Mouse (Mus musculus): ENCODE results near the gene Tlx1. TPM values are rescaled to one million over a fixed set of nuclear protein-coding genes. Genes with fewer than 3 reads are reported as not detected.

Tlx1 gene
- polyA plus RNA-seq, 1 experiment from 2014 or later = not detected

DNA sequence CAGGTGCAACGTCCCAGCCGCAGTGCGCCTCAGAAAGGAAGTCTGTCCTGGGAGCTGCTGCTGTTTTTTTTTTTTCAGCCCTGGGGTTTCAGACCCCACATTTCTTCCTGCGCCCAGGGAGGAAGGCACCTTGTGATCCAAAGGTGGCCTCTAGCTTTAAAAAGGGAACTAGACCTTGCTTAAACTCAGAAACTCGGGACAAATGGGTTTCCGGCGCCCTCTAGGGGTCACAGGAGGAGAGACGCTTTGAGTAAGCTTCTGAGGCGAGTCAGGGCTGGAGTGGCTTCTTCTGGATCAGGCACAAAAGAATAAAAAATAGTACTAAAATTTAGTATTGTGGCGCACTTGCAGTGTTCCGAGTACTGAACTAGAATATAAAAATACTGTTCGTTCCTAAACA lies 10.6 kb downstream of the Tlx1 start:
- ATAC-seq (ENCODE audit: low FRiP score, low TSS enrichment) (no peak), DNase-seq (peak; percentile 88)
- Histone ChIP-seq H3K36me3 (ENCODE audit: control insufficient read depth, insufficient read depth, low read length) (no peaks in the 10 kb centered on the region), H3K9me3 (ENCODE audit: control insufficient read depth, low read length) (no peaks in the 10 kb centered on the region), H3K27me3 (ENCODE audit: control insufficient read depth, insufficient read depth, low read length) (peaks cover 95% of the 10 kb centered on the region), H3K9ac (replicated peaks; ENCODE audit: low read length) (no peak overlapping the region), H3K4me2 (ENCODE audit: low read length) (no peak overlapping the region), H3K4me1 (ENCODE audit: control insufficient read depth, insufficient read depth, low read length) (no peaks in the 10 kb centered on the region), H3K27ac (replicated peaks; ENCODE audit: low read depth, low read length) (no peak overlapping the region), H3K4me3 (replicated peaks; ENCODE audit: low read depth, low read length) (no peak overlapping the region)
- WGBS = 1% methylated on average over 12 of the region's 12 CpGs

DNA sequence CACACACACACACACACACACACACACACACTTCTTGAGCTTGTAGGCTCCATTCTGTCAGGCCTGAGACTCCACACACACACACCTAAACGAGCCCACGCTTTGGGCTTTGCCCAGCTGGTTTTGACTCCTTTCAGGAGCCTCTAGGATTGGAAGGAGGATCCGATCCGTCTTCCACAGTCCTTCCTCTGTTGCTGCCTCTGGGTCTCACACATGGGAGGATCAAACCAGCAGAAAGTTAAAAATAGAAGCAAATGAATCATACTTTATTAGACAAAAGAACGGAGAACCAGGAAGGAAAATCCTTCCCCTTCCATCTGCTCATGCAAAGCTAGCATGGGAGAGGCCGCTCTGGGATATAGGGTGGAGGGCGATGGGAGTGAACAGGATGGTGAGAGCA lies 11.7 kb downstream of the Tlx1 start:
- H3K4me3 ChIP-seq (replicated peaks; ENCODE audit: low read depth, low read length) = no peak overlapping the region
- WGBS = 50% methylated on average over 7 of the region's 7 CpGs
- H3K36me3 ChIP-seq (ENCODE audit: control insufficient read depth, insufficient read depth, low read length) = no peaks in the 10 kb centered on the region
- no peaks in the 10 kb centered on the region for H3K9me3 ChIP-seq (ENCODE audit: control insufficient read depth, low read length)
- DNase-seq (no peak), ATAC-seq (ENCODE audit: low FRiP score, low TSS enrichment) (no peak)
- H3K27me3 ChIP-seq (ENCODE audit: control insufficient read depth, insufficient read depth, low read length) = peaks cover 92% of the 10 kb centered on the region
- no peak overlapping the region for H3K4me2 ChIP-seq (ENCODE audit: low read length)
- no peak overlapping the region for H3K27ac ChIP-seq (replicated peaks; ENCODE audit: low read depth, low read length)
- H3K9ac ChIP-seq (replicated peaks; ENCODE audit: low read length) = no peak overlapping the region
- no peaks in the 10 kb centered on the region for H3K4me1 ChIP-seq (ENCODE audit: control insufficient read depth, insufficient read depth, low read length)

DNA sequence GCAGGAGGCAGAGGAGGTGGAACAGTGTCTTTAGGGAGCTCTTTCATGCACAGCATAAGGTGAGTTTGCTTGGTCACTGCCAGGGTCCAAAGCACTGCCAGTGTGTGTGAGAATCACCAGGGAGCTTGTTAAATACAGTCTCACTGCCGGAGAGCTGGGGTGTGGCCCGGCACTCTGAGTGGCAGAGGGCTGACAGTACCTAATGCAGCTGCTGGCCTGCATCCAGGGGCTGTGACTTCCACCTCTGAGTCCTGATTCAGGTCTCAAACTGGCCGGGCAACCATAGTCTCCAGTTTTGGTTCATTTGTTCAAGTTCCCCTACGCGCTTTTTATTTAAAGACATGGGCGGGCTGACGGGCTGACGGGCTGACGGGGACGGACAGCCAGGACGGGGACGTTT lies 12.4 kb downstream of the Tlx1 start:
- H3K9me3 ChIP-seq (ENCODE audit: control insufficient read depth, low read length) = no peaks in the 10 kb centered on the region
- H3K27ac ChIP-seq (replicated peaks; ENCODE audit: low read depth, low read length) = no peak overlapping the region
- H3K9ac ChIP-seq (replicated peaks; ENCODE audit: low read length) = no peak overlapping the region
- no peaks in the 10 kb centered on the region for H3K4me1 ChIP-seq (ENCODE audit: control insufficient read depth, insufficient read depth, low read length)
- peaks cover 91% of the 10 kb centered on the region for H3K27me3 ChIP-seq (ENCODE audit: control insufficient read depth, insufficient read depth, low read length)
- no peak overlapping the region for H3K4me2 ChIP-seq (ENCODE audit: low read length)
- ATAC-seq (ENCODE audit: low FRiP score, low TSS enrichment) = no peak
- H3K4me3 ChIP-seq (replicated peaks; ENCODE audit: low read depth, low read length) = no peak overlapping the region
- WGBS = 4% methylated on average over 12 of the region's 12 CpGs
- DNase-seq = no peak
- H3K36me3 ChIP-seq (ENCODE audit: control insufficient read depth, insufficient read depth, low read length) = no peaks in the 10 kb centered on the region

DNA sequence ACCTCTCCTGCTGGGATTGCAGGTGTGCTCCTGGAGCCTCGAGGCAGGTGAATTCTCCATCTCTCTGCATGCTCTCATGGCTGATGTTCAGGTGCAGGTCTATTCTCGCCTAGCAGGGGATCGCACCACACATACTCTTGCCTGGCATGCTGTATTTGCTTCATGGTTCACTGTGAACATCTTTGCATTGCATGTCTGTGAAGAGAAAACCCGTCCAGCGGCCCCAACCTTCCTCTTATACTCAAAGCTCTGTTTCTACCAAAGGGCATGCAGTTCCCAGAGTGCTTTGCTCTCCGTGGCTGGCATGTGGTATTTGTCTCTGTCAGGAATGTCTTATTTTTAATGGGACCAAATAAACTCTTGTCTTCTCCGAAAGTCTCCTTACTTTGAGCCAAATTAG lies 20.0 kb downstream of the Tlx1 start:
- Histone ChIP-seq H3K27ac (replicated peaks; ENCODE audit: low read depth, low read length) (no peak overlapping the region), H3K4me1 (ENCODE audit: control insufficient read depth, insufficient read depth, low read length) (no peaks in the 10 kb centered on the region), H3K36me3 (ENCODE audit: control insufficient read depth, insufficient read depth, low read length) (no peaks in the 10 kb centered on the region), H3K4me3 (replicated peaks; ENCODE audit: low read depth, low read length) (no peak overlapping the region), H3K9me3 (ENCODE audit: control insufficient read depth, low read length) (no peaks in the 10 kb centered on the region), H3K9ac (replicated peaks; ENCODE audit: low read length) (no peak overlapping the region), H3K27me3 (ENCODE audit: control insufficient read depth, insufficient read depth, low read length) (peaks cover 26% of the 10 kb centered on the region), H3K4me2 (ENCODE audit: low read length) (no peak overlapping the region)
- 79% methylated on average over 7 of the region's 7 CpGs for WGBS
- DNase-seq = no peak
- no peak for ATAC-seq (ENCODE audit: low FRiP score, low TSS enrichment)

DNA sequence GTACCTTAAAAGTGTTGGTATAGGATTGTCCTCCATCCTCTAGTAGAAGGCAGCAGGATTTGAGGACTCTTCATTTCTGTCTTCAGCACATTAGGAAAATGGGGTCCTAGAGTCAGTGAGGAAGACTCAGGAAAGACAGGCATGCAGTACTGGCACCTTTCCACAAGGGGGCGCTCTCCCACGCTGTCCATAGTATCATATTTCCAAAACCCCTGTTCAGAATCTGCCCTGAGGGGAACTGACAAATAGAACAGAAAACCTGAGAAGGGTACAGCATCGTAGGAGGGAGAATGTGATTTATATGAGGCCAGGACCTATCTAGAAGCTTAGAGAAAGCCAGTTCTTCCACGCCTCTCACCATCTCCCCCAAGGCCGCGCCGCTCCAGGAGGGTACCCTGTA lies 24.3 kb downstream of the Tlx1 start:
- Histone ChIP-seq H3K4me3 (replicated peaks; ENCODE audit: low read depth, low read length) (no peak overlapping the region), H3K27me3 (ENCODE audit: control insufficient read depth, insufficient read depth, low read length) (no peaks in the 10 kb centered on the region; the same call in 1 of the 2 replicates), H3K27ac (replicated peaks; ENCODE audit: low read depth, low read length) (no peak overlapping the region), H3K4me1 (ENCODE audit: control insufficient read depth, insufficient read depth, low read length) (no peaks in the 10 kb centered on the region), H3K9ac (replicated peaks; ENCODE audit: low read length) (no peak overlapping the region), H3K9me3 (ENCODE audit: control insufficient read depth, low read length) (no peaks in the 10 kb centered on the region), H3K4me2 (ENCODE audit: low read length) (no peak overlapping the region), H3K36me3 (ENCODE audit: control insufficient read depth, insufficient read depth, low read length) (no peaks in the 10 kb centered on the region)
- WGBS = 61% methylated on average over 7 of the region's 7 CpGs
- no peak for DNase-seq
- ATAC-seq (ENCODE audit: low FRiP score, low TSS enrichment) = no peak

DNA sequence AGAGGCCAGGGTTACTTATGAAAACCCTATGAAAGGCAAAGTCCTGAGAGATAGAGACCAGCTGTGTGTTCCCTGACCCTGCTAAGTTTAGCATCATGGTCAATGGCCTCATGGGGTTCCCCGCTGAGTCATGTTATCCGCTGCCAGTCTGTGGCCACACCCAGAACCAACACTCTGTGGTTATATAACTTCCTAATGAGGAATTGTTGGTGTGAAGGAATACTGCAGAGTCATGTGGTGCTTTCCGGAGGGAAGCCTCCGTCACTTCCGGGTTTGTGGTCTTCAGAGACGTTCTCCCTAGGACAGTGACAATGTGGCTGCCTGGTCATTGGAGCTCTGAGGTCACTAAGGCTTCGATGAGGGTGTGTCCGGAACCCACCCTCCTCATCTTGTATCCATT lies 25.8 kb downstream of the Tlx1 start:
- no peak overlapping the region for H3K4me3 ChIP-seq (replicated peaks; ENCODE audit: low read depth, low read length)
- no peaks in the 10 kb centered on the region for H3K4me1 ChIP-seq (ENCODE audit: control insufficient read depth, insufficient read depth, low read length)
- WGBS = 80% methylated on average over 8 of the region's 8 CpGs
- no peaks in the 10 kb centered on the region for H3K9me3 ChIP-seq (ENCODE audit: control insufficient read depth, low read length)
- no peak for ATAC-seq (ENCODE audit: low FRiP score, low TSS enrichment)
- H3K9ac ChIP-seq (replicated peaks; ENCODE audit: low read length) = no peak overlapping the region
- no peaks in the 10 kb centered on the region; the same call in 1 of the 2 replicates for H3K27me3 ChIP-seq (ENCODE audit: control insufficient read depth, insufficient read depth, low read length)
- no peaks in the 10 kb centered on the region for H3K36me3 ChIP-seq (ENCODE audit: control insufficient read depth, insufficient read depth, low read length)
- DNase-seq = no peak
- H3K4me2 ChIP-seq (ENCODE audit: low read length) = no peak overlapping the region
- H3K27ac ChIP-seq (replicated peaks; ENCODE audit: low read depth, low read length) = no peak overlapping the region

DNA sequence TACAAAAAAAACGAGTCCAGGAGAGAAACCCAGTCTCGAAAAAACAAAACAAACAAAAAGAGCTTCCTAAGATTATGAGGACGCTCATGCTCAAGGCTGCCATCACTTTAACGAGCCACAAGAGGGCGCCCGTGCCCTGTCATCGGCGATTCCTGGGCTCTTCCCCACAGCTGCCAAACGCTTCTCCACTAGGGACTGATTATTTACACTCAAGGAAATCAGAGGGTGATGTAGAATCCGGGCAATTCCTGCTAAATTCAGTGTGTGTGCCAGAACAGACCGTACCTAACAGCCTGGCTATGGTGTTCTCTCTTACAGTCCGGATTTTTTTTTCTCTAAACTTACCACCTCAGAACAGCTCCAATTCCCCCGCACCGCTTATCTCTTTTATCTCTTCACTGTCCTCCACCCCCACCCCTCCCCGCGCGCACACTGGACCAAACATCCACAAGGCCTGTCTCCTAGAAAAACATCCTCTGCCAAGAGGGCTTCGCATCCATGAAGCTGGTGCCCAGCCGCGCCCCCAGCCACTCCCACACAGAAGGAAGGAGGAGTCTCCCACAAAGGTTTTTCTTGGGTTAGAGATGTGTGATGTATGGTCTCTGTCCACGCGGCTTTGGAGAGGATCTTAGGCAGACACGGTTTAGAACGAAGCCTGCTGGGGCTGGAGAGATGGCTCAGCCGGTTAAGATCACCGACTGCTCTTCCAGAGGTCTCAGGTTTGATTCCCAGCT lies 26.7 kb downstream of the Tlx1 start:
- DNase-seq (peak; percentile 91), ATAC-seq (ENCODE audit: low FRiP score, low TSS enrichment) (no peak; the same call in 1 of the 2 replicates)
- H3K4me2 ChIP-seq (ENCODE audit: low read length) = peak overlapping the region; percentile 37
- H3K4me1 ChIP-seq (ENCODE audit: control insufficient read depth, insufficient read depth, low read length) = no peaks in the 10 kb centered on the region
- no peaks in the 10 kb centered on the region for H3K9me3 ChIP-seq (ENCODE audit: control insufficient read depth, low read length)
- 23% methylated on average over 26 of the region's 26 CpGs for WGBS
- H3K27me3 ChIP-seq (ENCODE audit: control insufficient read depth, insufficient read depth, low read length) = no peaks in the 10 kb centered on the region; the same call in 1 of the 2 replicates
- no peaks in the 10 kb centered on the region for H3K36me3 ChIP-seq (ENCODE audit: control insufficient read depth, insufficient read depth, low read length)
- no peak overlapping the region for H3K4me3 ChIP-seq (replicated peaks; ENCODE audit: low read depth, low read length)
- H3K9ac ChIP-seq (replicated peaks; ENCODE audit: low read length) = no peak overlapping the region; the same call in 1 of the 2 replicates
- H3K27ac ChIP-seq (replicated peaks; ENCODE audit: low read depth, low read length) = no peak overlapping the region

DNA sequence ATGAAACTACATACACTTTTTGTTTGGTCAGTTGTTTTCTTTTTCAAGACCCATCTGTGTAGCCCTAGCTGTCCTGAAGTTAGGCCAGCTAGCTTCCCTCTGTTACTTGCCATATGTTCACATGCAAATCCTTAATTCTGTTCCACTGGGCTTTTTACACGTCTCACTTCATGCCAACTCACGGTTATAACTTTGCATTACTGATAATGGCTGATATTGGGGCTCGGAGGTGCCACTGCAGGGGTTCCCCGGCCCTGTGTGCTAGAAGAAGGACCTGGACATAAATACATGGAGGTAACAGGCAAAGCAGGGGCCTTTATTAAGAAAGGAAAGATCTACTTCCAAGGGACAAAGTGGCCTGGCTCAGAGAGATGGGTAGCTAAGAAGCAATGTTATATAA lies 29.0 kb downstream of the Tlx1 start:
- WGBS = 79% methylated on average over 4 of the region's 4 CpGs
- ATAC-seq (ENCODE audit: low FRiP score, low TSS enrichment) (no peak), DNase-seq (no peak)
- H3K27ac ChIP-seq (replicated peaks; ENCODE audit: low read depth, low read length) = no peak overlapping the region
- H3K4me2 ChIP-seq (ENCODE audit: low read length) = no peak overlapping the region
- H3K9ac ChIP-seq (replicated peaks; ENCODE audit: low read length) = no peak overlapping the region
- no peaks in the 10 kb centered on the region for H3K4me1 ChIP-seq (ENCODE audit: control insufficient read depth, insufficient read depth, low read length)
- H3K4me3 ChIP-seq (replicated peaks; ENCODE audit: low read depth, low read length) = no peak overlapping the region
- no peaks in the 10 kb centered on the region for H3K36me3 ChIP-seq (ENCODE audit: control insufficient read depth, insufficient read depth, low read length)
- H3K27me3 ChIP-seq (ENCODE audit: control insufficient read depth, insufficient read depth, low read length) = no peaks in the 10 kb centered on the region; the same call in 1 of the 2 replicates
- H3K9me3 ChIP-seq (ENCODE audit: control insufficient read depth, low read length) = no peaks in the 10 kb centered on the region

DNA sequence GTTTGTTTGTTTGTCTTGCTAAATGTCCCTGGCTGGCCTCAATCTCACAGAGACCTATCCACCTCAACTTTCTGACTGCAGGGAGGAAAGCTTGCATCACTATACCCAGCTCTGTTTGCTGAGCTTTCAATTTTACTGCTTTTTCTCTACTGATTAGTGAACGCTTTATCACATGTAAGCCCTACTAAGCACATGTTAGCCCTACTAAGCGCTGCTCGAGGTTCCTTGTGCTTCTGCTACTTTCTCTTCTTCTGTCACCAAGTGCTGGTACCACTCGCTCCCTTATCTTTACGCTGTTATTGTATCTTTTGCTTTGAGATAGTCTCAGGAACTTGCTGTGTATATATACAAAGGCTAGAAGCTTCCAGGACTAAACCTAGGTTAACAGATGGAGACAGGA lies 30.0 kb downstream of the Tlx1 start:
- no peak overlapping the region for H3K9ac ChIP-seq (replicated peaks; ENCODE audit: low read length)
- H3K36me3 ChIP-seq (ENCODE audit: control insufficient read depth, insufficient read depth, low read length) = no peaks in the 10 kb centered on the region
- no peak for DNase-seq
- WGBS = 94% methylated on average over 5 of the region's 5 CpGs
- H3K4me2 ChIP-seq (ENCODE audit: low read length) = no peak overlapping the region
- H3K27ac ChIP-seq (replicated peaks; ENCODE audit: low read depth, low read length) = no peak overlapping the region
- no peak overlapping the region for H3K4me3 ChIP-seq (replicated peaks; ENCODE audit: low read depth, low read length)
- no peak for ATAC-seq (ENCODE audit: low FRiP score, low TSS enrichment)
- no peaks in the 10 kb centered on the region for H3K27me3 ChIP-seq (ENCODE audit: control insufficient read depth, insufficient read depth, low read length)
- H3K9me3 ChIP-seq (ENCODE audit: control insufficient read depth, low read length) = no peaks in the 10 kb centered on the region
- no peaks in the 10 kb centered on the region for H3K4me1 ChIP-seq (ENCODE audit: control insufficient read depth, insufficient read depth, low read length)

Data from midbrain, embryonic 14.5 days (tissue).